In the genomic region with DNA sequence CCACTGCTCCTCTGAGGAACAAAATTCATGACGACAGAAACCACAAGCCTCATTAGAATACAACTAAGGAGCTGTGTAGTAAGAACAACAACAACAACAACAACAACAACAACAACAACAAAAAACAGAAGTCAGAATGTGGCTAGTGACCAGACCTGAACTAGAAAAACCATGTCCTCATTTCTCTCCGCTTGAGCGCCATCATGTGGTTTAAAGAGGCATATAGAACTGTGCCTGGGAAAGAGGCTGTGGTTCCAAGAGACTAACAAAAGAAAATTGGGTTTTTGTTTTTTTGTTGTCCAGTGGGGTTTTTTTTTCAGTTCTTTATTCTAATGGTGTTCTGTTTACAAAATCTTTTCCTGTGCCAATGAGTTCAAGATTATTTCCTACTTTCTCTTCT, we compare ENCODE assay signal across 8 mouse cellular contexts. TPM values are rescaled to one million over a fixed set of nuclear protein-coding genes. Genes with fewer than 3 reads are reported as not detected.
A peak's percentile ranks its signal among the peaks of the same experiment; 100 is the strongest.
DNase-seq lines count a peak whose midpoint lies in the region.

No protein-coding gene starts in this region.

- DNase-seq in cerebellum, postnatal 10 days, result peak; percentile 18 to 19
- no peak for DNase-seq in cerebellum, adult 11-12 months
- peak; percentile 7 to 15 for DNase-seq in left cerebral cortex, postnatal 14 days (ENCODE audit: low spot score in 2 of 2)
- no peak for DNase-seq in left cerebral cortex, adult 8-10 months (ENCODE audit: low spot score in 2 of 2)
- DNase-seq in ZHBTc4 (ENCODE audit: low read depth, low spot score), result peak; percentile 28
- DNase-seq in layer of hippocampus, adult 9-11 months, result peak; percentile 2
- no peak for DNase-seq in spleen, adult 12 weeks (ENCODE audit: low spot score)
- no peak for DNase-seq in thymus, postnatal 25 days

- intact Hi-C loops in left cerebral cortex, postnatal 14 days (cut with DNase I), result no loop called here

RNA-seq across cellular contexts. Expression of a gene that starts 16.7 kb away (rescaled TPM):
- total RNA-seq in left cerebral cortex, postnatal 14 days (2021), result 10 to 100 TPM; 17.3 to 18.6 TPM
- 10 to 100 TPM; 16.6 to 21.2 (median 17.7) TPM for total RNA-seq in left cerebral cortex, adult 8-10 months (2022)

RNA-seq across cellular contexts. Expression of a gene that starts 26.1 kb away (rescaled TPM):
- total RNA-seq in left cerebral cortex, postnatal 14 days (2021), result not detected
- total RNA-seq in left cerebral cortex, adult 8-10 months (2022), result not detected

RNA-seq across cellular contexts. Expression of a gene that starts 46.7 kb away (rescaled TPM):
- not detected for total RNA-seq in left cerebral cortex, postnatal 14 days (2021)
- total RNA-seq in left cerebral cortex, adult 8-10 months (2022), result not detected

RNA-seq across cellular contexts. Expression of a gene that starts 47.0 kb away (rescaled TPM):
- total RNA-seq in left cerebral cortex, postnatal 14 days (2021), result not detected
- not detected for total RNA-seq in left cerebral cortex, adult 8-10 months (2022)

Comparison
In these comparisons a context has a peak if more than half of its experiments do, and no peak if none do; other contexts are left out.
1. DNase-seq: peak in cerebellum, postnatal 10 days (2 of 2), left cerebral cortex, postnatal 14 days (2 of 2), ZHBTc4 (single experiment) and layer of hippocampus, adult 9-11 months (single experiment); none in cerebellum, adult 11-12 months (single experiment), left cerebral cortex, adult 8-10 months (0 of 2), spleen, adult 12 weeks (single experiment) and thymus, postnatal 25 days (single experiment).